33 mouse cellular contexts compared by ENCODE assay signal in genomic region chr9:22076223-22076622, GRCm38 (mm10). TPM values are rescaled to one million over a fixed set of nuclear protein-coding genes. Genes with fewer than 3 reads are reported as not detected.
DNase-seq lines count a peak whose midpoint lies in the region; ATAC-seq and TF ChIP-seq lines count a peak whose summit lies in the region.
"Had no signal": no experiment of that assay in that cellular context is flagged by ENCODE, and none has a peak within 500 bp of the region (broad histone marks: within the 10 kb centered on the region; RNA-seq: fewer than 3 reads in every experiment).

No protein-coding gene starts in this region.

- no peak for TF ChIP-seq CTCF in E14TG2a.4 (conservative IDR thresholded peaks at IDR 0.05; ENCODE audit: low read length)
- TF ChIP-seq CTCF in ES-Bruce4 (IDR thresholded peaks at IDR 0.05; ENCODE audit: low read depth, low read length): no peak

- ATAC-seq in activated CD4-positive, CD25-positive, alpha-beta regulatory T cell, adult 4 months: no peak
- no peak for ATAC-seq in liver, embryonic 11.5 days (replicated peaks; ENCODE audit: low FRiP score)
- ATAC-seq: CD4-positive, CD25-positive, alpha-beta regulatory T cell, adult 4 months; forebrain, embryonic 13.5 days; forebrain, embryonic 16.5 days; intestine, postnatal 0 days had no signal

- H3K4me3 ChIP-seq in E14TG2a.4 (replicated peaks; ENCODE audit: low read length) (peak overlapping the region; percentile 70), ES-Bruce4 (ENCODE audit: low read depth, low read length) (peak overlapping the region; percentile 75)
- H3K4me3 ChIP-seq in liver, embryonic 11.5 days (ENCODE audit: low read depth, low read length): no peak overlapping the region
- H3K4me3 ChIP-seq: embryonic facial prominence, embryonic 10.5 days; embryonic facial prominence, embryonic 13.5 days; erythroblast, embryonic 14.5 days; forebrain, embryonic 10.5 days; forebrain, embryonic 13.5 days; heart, embryonic 12.5 days; heart, embryonic 15.5 days; hindbrain, embryonic 10.5 days; hindbrain, embryonic 15.5 days had no signal

- no peaks in the 10 kb centered on the region for H3K9me3 ChIP-seq in E14TG2a.4 (ENCODE audit: low read length)
- H3K9me3 ChIP-seq in ES-Bruce4 (replicated peaks; ENCODE audit: control insufficient read depth, insufficient read depth, low read length, poor library complexity, severe bottlenecking): no peaks in the 10 kb centered on the region
- H3K9me3 ChIP-seq in liver, embryonic 11.5 days (ENCODE audit: control insufficient read depth, low read length): no peaks in the 10 kb centered on the region
- H3K9me3 ChIP-seq: embryonic facial prominence, embryonic 10.5 days; embryonic facial prominence, embryonic 13.5 days; forebrain, embryonic 10.5 days; forebrain, embryonic 13.5 days; heart, embryonic 12.5 days; heart, embryonic 15.5 days; hindbrain, embryonic 10.5 days; hindbrain, embryonic 15.5 days had no signal

- whole genome bisulfite sequencing in liver, embryonic 11.5 days: 93% methylated on average over 23 of the region's 23 CpGs

- TF ChIP-seq POLR2A in ES-Bruce4 (IDR thresholded peaks at IDR 0.05; ENCODE audit: insufficient read depth, low read length): no peak

- no peak overlapping the region for H3K4me2 ChIP-seq in liver, embryonic 11.5 days
- H3K4me2 ChIP-seq: embryonic facial prominence, embryonic 13.5 days; forebrain, embryonic 13.5 days; heart, embryonic 12.5 days; heart, embryonic 15.5 days; hindbrain, embryonic 15.5 days had no signal

- DNase-seq in cerebellum, adult 9-10 months: peak; percentile 29
- DNase-seq in cerebellum, adult 9-11 months: no peak
- peak; percentile 78 for DNase-seq in R1 (ENCODE audit: low read depth, low spot score)
- DNase-seq in liver, embryonic 11.5 days (ENCODE audit: low spot score): no peak
- DNase-seq: adrenal gland, adult 8-10 months; adrenal gland, postnatal 25 days; cerebellum, postnatal 10 days; cerebellum, postnatal 36 days; embryo, embryonic 11 days; gastrocnemius, postnatal 10 days; gastrocnemius, postnatal 36 days; heart, postnatal 10 days; heart, postnatal 36 days; kidney, adult 2 months had no signal

- TF ChIP-seq EP300 in ES-Bruce4 (IDR thresholded peaks at IDR 0.05; ENCODE audit: insufficient read depth, low read depth, low read length): no peak

- H3K36me3 ChIP-seq in E14TG2a.4 (ENCODE audit: insufficient read depth, low read length) (peaks cover 76% of the 10 kb centered on the region), ES-Bruce4 (ENCODE audit: control insufficient read depth, insufficient read depth, low read length, poor library complexity, severe bottlenecking) (peaks cover 8% of the 10 kb centered on the region)
- peaks cover 19% of the 10 kb centered on the region for H3K36me3 ChIP-seq in liver, embryonic 11.5 days (ENCODE audit: control insufficient read depth, insufficient read depth, low read length)

- H3K27ac ChIP-seq in ES-Bruce4 (ENCODE audit: insufficient read depth, low read length): no peak overlapping the region
- no peak overlapping the region for H3K27ac ChIP-seq in liver, embryonic 11.5 days (ENCODE audit: low read depth, low read length)
- H3K27ac ChIP-seq: embryonic facial prominence, embryonic 10.5 days; embryonic facial prominence, embryonic 13.5 days; forebrain, embryonic 10.5 days; forebrain, embryonic 13.5 days; heart, embryonic 15.5 days; hindbrain, embryonic 10.5 days; hindbrain, embryonic 15.5 days had no signal

- H3K27me3 ChIP-seq in E14TG2a.4 (ENCODE audit: insufficient read depth, low read length) (no peaks in the 10 kb centered on the region), ES-Bruce4 (ENCODE audit: control insufficient read depth, insufficient read depth, low read length, poor library complexity, severe bottlenecking) (no peaks in the 10 kb centered on the region)
- no peaks in the 10 kb centered on the region for H3K27me3 ChIP-seq in liver, embryonic 11.5 days (replicated peaks; ENCODE audit: control insufficient read depth, insufficient read depth, low read length)
- H3K27me3 ChIP-seq: embryonic facial prominence, embryonic 13.5 days; forebrain, embryonic 13.5 days; heart, embryonic 12.5 days; heart, embryonic 15.5 days; hindbrain, embryonic 15.5 days had no signal

- H3K4me1 ChIP-seq in E14TG2a.4 (replicated peaks; ENCODE audit: low read depth, low read length): peaks cover 37% of the 10 kb centered on the region
- no peaks in the 10 kb centered on the region for H3K4me1 ChIP-seq in ES-Bruce4 (ENCODE audit: control insufficient read depth, insufficient read depth, low read length)
- H3K4me1 ChIP-seq in liver, embryonic 11.5 days (replicated peaks; ENCODE audit: control insufficient read depth, insufficient read depth, low read length): no peaks in the 10 kb centered on the region
- H3K4me1 ChIP-seq: embryonic facial prominence, embryonic 13.5 days; heart, embryonic 12.5 days had no signal

- H3K9ac ChIP-seq in ES-Bruce4 (ENCODE audit: low read depth, poor library complexity, severe bottlenecking): peak overlapping the region; percentile 10; the same call in 1 of the 2 replicates
- no peak overlapping the region for H3K9ac ChIP-seq in liver, embryonic 11.5 days (ENCODE audit: low read depth, low read length)
- H3K9ac ChIP-seq: embryonic facial prominence, embryonic 13.5 days; forebrain, embryonic 13.5 days; heart, embryonic 12.5 days; heart, embryonic 15.5 days; hindbrain, embryonic 15.5 days had no signal

RNA-seq across cellular contexts. Expression of gene Zfp653, which starts 5.0 kb away (rescaled TPM):
- polyA plus RNA-seq in ES-Bruce4 (2011; ENCODE audit: insufficient read depth, insufficient read length, low read depth, missing spikeins): 7.2 and 8.8 TPM in 2 replicates
- 1 to 10 TPM; 3.3 to 4.0 TPM for polyA plus RNA-seq in activated CD4-positive, CD25-positive, alpha-beta regulatory T cell, adult 4 months (2017; shearing (Covaris generic))
- polyA plus RNA-seq in liver, embryonic 11.5 days (2014; fragmentation: Nextera tagmentation; extraction: Ambion mirVana): 5.5 and 7.5 TPM in 2 replicates

RNA-seq across cellular contexts. Expression of gene Gm49318, which starts 5.2 kb away (rescaled TPM):
- not detected in 2 replicates for polyA plus RNA-seq in ES-Bruce4 (2011; ENCODE audit: insufficient read depth, insufficient read length, low read depth, missing spikeins)
- polyA plus RNA-seq in activated CD4-positive, CD25-positive, alpha-beta regulatory T cell, adult 4 months (2017; shearing (Covaris generic)): not detected
- polyA plus RNA-seq in liver, embryonic 11.5 days (2014; fragmentation: Nextera tagmentation; extraction: Ambion mirVana): not detected in 2 replicates
- polyA plus RNA-seq: brain, embryonic 14.5 days; C2C12; CD4-positive, CD25-positive, alpha-beta regulatory T cell, adult 4 months; embryonic facial prominence, embryonic 10.5 days; embryonic facial prominence, embryonic 13.5 days; erythroblast, embryonic 14.5 days; forebrain, embryonic 10.5 days; forebrain, embryonic 13.5 days; forebrain, embryonic 16.5 days; heart, embryonic 12.5 days; heart, embryonic 15.5 days; hindbrain, embryonic 10.5 days; hindbrain, embryonic 15.5 days; intestine, embryonic 14.5 days; intestine, postnatal 0 days; kidney, adult 2 months; kidney, embryonic 14.5 days had no signal

RNA-seq across cellular contexts. Expression of gene Ecsit, which starts 9.0 kb away (rescaled TPM):
- polyA plus RNA-seq in ES-Bruce4 (2011; ENCODE audit: insufficient read depth, insufficient read length, low read depth, missing spikeins): 20.9 and 21.9 TPM in 2 replicates
- polyA plus RNA-seq in activated CD4-positive, CD25-positive, alpha-beta regulatory T cell, adult 4 months (2017; shearing (Covaris generic)): 10 to 100 TPM; 31.0 to 31.1 TPM
- polyA plus RNA-seq in liver, embryonic 11.5 days (2014; fragmentation: Nextera tagmentation; extraction: Ambion mirVana): 55.1 and 59.2 TPM in 2 replicates

RNA-seq across cellular contexts. Expression of gene Cnn1, which starts 22.8 kb away (rescaled TPM):
- 7.8 and 10.1 TPM in 2 replicates for polyA plus RNA-seq in ES-Bruce4 (2011; ENCODE audit: insufficient read depth, insufficient read length, low read depth, missing spikeins)
- not detected for polyA plus RNA-seq in activated CD4-positive, CD25-positive, alpha-beta regulatory T cell, adult 4 months (2017; shearing (Covaris generic))
- 3.6 and 6.2 TPM in 2 replicates for polyA plus RNA-seq in liver, embryonic 11.5 days (2014; fragmentation: Nextera tagmentation; extraction: Ambion mirVana)
- polyA plus RNA-seq: erythroblast, embryonic 14.5 days had no signal

RNA-seq across cellular contexts. Expression of gene Elavl3, which starts 24.4 kb away (rescaled TPM):
- 8.3 and 10.6 TPM in 2 replicates for polyA plus RNA-seq in ES-Bruce4 (2011; ENCODE audit: insufficient read depth, insufficient read length, low read depth, missing spikeins)
- not detected for polyA plus RNA-seq in activated CD4-positive, CD25-positive, alpha-beta regulatory T cell, adult 4 months (2017; shearing (Covaris generic))
- 0.19 and 0.25 TPM in 2 replicates for polyA plus RNA-seq in liver, embryonic 11.5 days (2014; fragmentation: Nextera tagmentation; extraction: Ambion mirVana)

Comparison
In these comparisons a context has a peak if more than half of its experiments do, and no peak if none do; other contexts are left out.
1. DNase-seq: peak in cerebellum, adult 9-10 months (single experiment) and R1 (single experiment); none in cerebellum, adult 9-11 months (single experiment) and liver, embryonic 11.5 days (single experiment).